Mouse (Mus musculus) CH12.LX (cell line): ENCODE measurements around the gene Myom3. TPM values are rescaled to one million over a fixed set of nuclear protein-coding genes. Genes with fewer than 3 reads are reported as not detected.

Source experiments
- DNase-seq: peaks from one replicate; pipeline ENCODE4 v3.0.0-alpha.2; 2013; ENCODE audit errors: extremely low read depth
- H3K27ac ChIP-seq: 2 replicates; pipeline ENCODE4 v1.5.1; 2012; ENCODE audit warnings: low read depth, mild to moderate bottlenecking, control low read depth, moderate library complexity; ENCODE audit not compliant: insufficient read depth
- H3K27me3 ChIP-seq: replicated peaks from 2 replicates; pipeline ENCODE3; 2012; ENCODE audit warnings: inconsistent platforms
- H3K36me3 ChIP-seq, 2 experiments: replicated peaks in 1 of 2; 2 replicates each; pipeline versions ENCODE3 to v1.6.1; 2012; ENCODE audit warnings: inconsistent platforms in 1 of 2, low read length in 1 of 2, mild to moderate bottlenecking in 1 of 2, mixed read lengths in 1 of 2, moderate library complexity in 1 of 2; ENCODE audit not compliant: control insufficient read depth in 1 of 2, insufficient read depth in 1 of 2
- H3K4me1 ChIP-seq, 2 experiments: 2 replicates each; pipeline ENCODE4 v1.6.1; 2012; ENCODE audit warnings: inconsistent platforms in 1 of 2, moderate library complexity in 1 of 2; ENCODE audit not compliant: insufficient read depth in 2 of 2, control insufficient read depth in 1 of 2
- H3K4me2 ChIP-seq: 2 replicates; pipeline ENCODE4 v1.6.1; 2012; ENCODE audit warnings: low read depth, mild to moderate bottlenecking, control low read depth; ENCODE audit not compliant: poor library complexity, insufficient read depth, severe bottlenecking
- H3K4me3 ChIP-seq, 3 experiments: fragments of 150-350 bp in 1 of 3; sonication (generic) in 1 of 3; replicated peaks in 1 of 3; 2 replicates each; pipeline versions ENCODE3 to v1.5.1; 2011 to 2012; ENCODE audit warnings: low read depth in 2 of 3, low read length in 2 of 3, mild to moderate bottlenecking in 2 of 3, moderate library complexity in 2 of 3, control low read depth in 1 of 3, improper control_type of control experiment in 1 of 3, inconsistent platforms in 1 of 3, mixed read lengths in 1 of 3; ENCODE audit not compliant: poor library complexity in 1 of 3
- H3K79me2 ChIP-seq: replicated peaks from 2 replicates; pipeline ENCODE4 v1.6.1; 2012; ENCODE audit warnings: mild to moderate bottlenecking, moderate library complexity; ENCODE audit not compliant: control insufficient read depth, poor library complexity, insufficient read depth, severe bottlenecking; ENCODE audit errors: extremely low read depth
- H3K9ac ChIP-seq: 2 replicates; pipeline ENCODE4 v1.6.1; 2012; ENCODE audit warnings: low read depth, mild to moderate bottlenecking, control low read depth, moderate library complexity; ENCODE audit not compliant: insufficient read depth
- H3K9me3 ChIP-seq: replicated peaks from 2 replicates; pipeline ENCODE3; 2012; ENCODE audit warnings: low read length, inconsistent platforms, mixed read lengths
- CHD1 ChIP-seq: IDR thresholded peaks from 2 replicates; pipeline ENCODE4 v1.6.1; 2012; ENCODE audit warnings: low read depth, low read length, improper control_type of control experiment, inconsistent platforms
- CTCF ChIP-seq, 2 experiments: IDR thresholded peaks in 1 of 2; conservative IDR thresholded peaks in 1 of 2; 2 replicates each; pipeline ENCODE4 v1.5.1; 2011 to 2012; ENCODE audit warnings: low read depth in 2 of 2, low read length in 2 of 2, improper control_type of control experiment in 1 of 2, inconsistent platforms in 1 of 2, mild to moderate bottlenecking in 1 of 2, moderate library complexity in 1 of 2
- JUN ChIP-seq: IDR thresholded peaks from 2 replicates; pipeline ENCODE4 v1.6.1; 2011; ENCODE audit warnings: low read depth, mild to moderate bottlenecking, low read length, improper control_type of control experiment, moderate library complexity; ENCODE audit not compliant: insufficient read depth
- MAX ChIP-seq: IDR thresholded peaks from 2 replicates; pipeline ENCODE4 v1.6.1; 2011; ENCODE audit warnings: low read length, improper control_type of control experiment
- MEF2A ChIP-seq: IDR thresholded peaks from 2 replicates; pipeline ENCODE4 v1.6.1; 2014; ENCODE audit warnings: low read depth, mild to moderate bottlenecking, inconsistent platforms, low read length, improper control_type of control experiment, borderline replicate concordance
- NELFE ChIP-seq: IDR thresholded peaks from 2 replicates; pipeline ENCODE4 v1.6.1; 2011; ENCODE audit warnings: low read depth, low read length, improper control_type of control experiment
- NRF1 ChIP-seq: IDR thresholded peaks from 2 replicates; pipeline ENCODE4 v1.6.1; 2014; ENCODE audit warnings: low read depth, mild to moderate bottlenecking, inconsistent platforms, low read length, improper control_type of control experiment, moderate library complexity
- RAD21 ChIP-seq: IDR thresholded peaks from 2 replicates; pipeline ENCODE4 v1.6.1; 2011; ENCODE audit warnings: low read depth, mild to moderate bottlenecking, low read length, improper control_type of control experiment, moderate library complexity
- SIN3A ChIP-seq: IDR thresholded peaks from 2 replicates; pipeline ENCODE4 v1.6.1; 2012; ENCODE audit warnings: low read length, improper control_type of control experiment, inconsistent platforms
- TBP ChIP-seq: conservative IDR thresholded peaks from 2 replicates; pipeline ENCODE4 v1.6.1; 2011; ENCODE audit warnings: low read depth, low read length, improper control_type of control experiment
- dilution Hi-C: fragments of 300-500 bp; cut with MboI; formaldehyde crosslinking; loops from 2 replicates; pipeline ENCODE4 v1.14.3; 2020; ENCODE audit warnings: low sequenced_read_pairs; ENCODE audit not compliant: extremely low pct_unique_long_range_greater_than_20kb, extremely low pct_ligation_motif_present
- in situ Hi-C: fragments of 300-500 bp; cut with MboI; formaldehyde crosslinking; loops from 3 replicates; pipeline ENCODE4 v1.14.3; 2019; ENCODE audit warnings: low sequenced_read_pairs, low pct_ligation_motif_present, low pct_unique_long_range_greater_than_20kb, mixed read lengths
- polyA plus RNA-seq: library from polyadenylated mRNA; unstranded; fragments of >175 nt; gene quantifications from 2 replicates; pipeline ENCODE4 v1.2.1, GENCODE M21; 2012; ENCODE audit warnings: low read depth; ENCODE audit not compliant: insufficient read length
- total RNA-seq, 2 experiments: library from RNA; depleted of rRNA; stranded (reverse); fragments of 300-350 nt in 1 of 2; fragments of >200 nt in 1 of 2; gene quantifications; 2 replicates each; pipeline ENCODE4 v1.2.3; 2012 to 2014

Gene Myom3
- total and polyA plus RNA-seq, 3 experiments: 0.04 TPM; not detected in 2

- Histone ChIP-seq H3K36me3 (no peaks in the 10 kb centered on the region), H3K4me1 (no peaks in the 10 kb centered on the region), H3K27me3 (peaks cover 29% of the 10 kb centered on the region), H3K9me3 (peaks cover 8% of the 10 kb centered on the region), H3K79me2 (no peaks in the 10 kb centered on the region), H3K4me2 (no peak overlapping the region), H3K4me3 (no peak overlapping the region), H3K9ac (no peak overlapping the region), H3K27ac (no peak overlapping the region)
- in situ Hi-C loops: no loop called here
- no peak for DNase-seq
- dilution Hi-C loops: no loop called here
- TF ChIP-seq TBP (no peak), RAD21 (no peak), CHD1 (no peak), NELFE (no peak)
Observed at GRCm38 (mm10) chr4:135752779-135753164, 6.7 kb upstream of the Myom3 start.

GRCm38 (mm10) chr4:135758331-135758730 is 1.2 kb upstream of the Myom3 start:
- Histone ChIP-seq H3K36me3 (no peaks in the 10 kb centered on the region), H3K27me3 (peaks cover 49% of the 10 kb centered on the region), H3K27ac (no peak overlapping the region), H3K4me1 (peaks cover 6 to 7% of the 10 kb centered on the region in 2 experiments), H3K9ac (no peak overlapping the region), H3K9me3 (peaks cover 8% of the 10 kb centered on the region), H3K4me2 (no peak overlapping the region), H3K79me2 (no peaks in the 10 kb centered on the region), H3K4me3 (no peak overlapping the region)
- in situ Hi-C loops: no loop called here
- TF ChIP-seq CTCF (conservative IDR thresholded peaks at IDR 0.05 in 1 of 2, IDR thresholded peaks at IDR 0.05 in 1 of 2; ENCODE audit: low read depth in 2 of 2, low read length in 2 of 2) (peak in 1 of 2 experiments; percentile 14; a peak in 2 of 4 replicates), CHD1 (no peak)
- no peak for DNase-seq
- dilution Hi-C loops: no loop called here

GRCm38 (mm10) chr4:135758825-135759224 is 690 bp upstream of the Myom3 start:
- no peak for TF ChIP-seq RAD21
- in situ Hi-C loops: no loop called here
- peaks cover 50% of the 10 kb centered on the region for H3K27me3 ChIP-seq

DNA sequence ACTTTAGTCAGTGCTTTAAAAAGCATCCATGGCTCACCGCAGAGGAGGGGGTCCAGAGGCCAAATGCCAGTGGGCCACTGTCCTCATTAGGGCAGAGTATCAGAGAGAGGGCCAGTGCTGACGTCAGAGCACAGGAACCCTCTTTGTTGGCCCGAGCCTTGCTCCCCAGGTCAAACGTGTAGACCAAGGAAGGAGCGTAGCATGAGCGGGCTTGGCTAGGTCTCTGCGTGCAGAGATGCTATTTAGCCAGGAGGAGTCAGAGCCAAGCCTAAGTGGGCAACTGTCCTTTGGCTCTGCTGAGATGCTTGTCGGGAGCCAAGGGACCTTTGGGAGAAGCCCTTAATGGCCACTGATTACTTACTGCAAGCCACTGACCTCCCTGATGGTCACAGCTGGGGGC is 1.5 kb downstream of the Myom3 start:
- no peaks in the 10 kb centered on the region for H3K36me3 ChIP-seq
- no peaks in the 10 kb centered on the region for H3K79me2 ChIP-seq
- H3K4me1 ChIP-seq: peaks cover 6 to 7% of the 10 kb centered on the region in 2 experiments
- peaks cover 57% of the 10 kb centered on the region for H3K27me3 ChIP-seq
- H3K9me3 ChIP-seq: no peaks in the 10 kb centered on the region
- no peak for DNase-seq
- in situ Hi-C loops (no loop called here), dilution Hi-C loops (no loop called here)
- H3K4me3 ChIP-seq: no peak overlapping the region
- H3K4me2 ChIP-seq: no peak overlapping the region
- no peak overlapping the region for H3K9ac ChIP-seq
- TF ChIP-seq CHD1: no peak
- TF ChIP-seq JUN: no peak
- no peak for TF ChIP-seq NRF1
- TF ChIP-seq MAX: no peak
- TF ChIP-seq MEF2A: no peak
- TF ChIP-seq SIN3A: no peak
- H3K27ac ChIP-seq: no peak overlapping the region

More at GRCm38 (mm10) chr4:135758825-135759224, 690 bp upstream of the Myom3 start:
- Histone ChIP-seq H3K9me3 (peaks cover 8% of the 10 kb centered on the region), H3K36me3 (no peaks in the 10 kb centered on the region), H3K79me2 (no peaks in the 10 kb centered on the region), H3K4me1 (peaks cover 6 to 7% of the 10 kb centered on the region in 2 experiments), H3K9ac (no peak overlapping the region), H3K4me2 (no peak overlapping the region), H3K27ac (no peak overlapping the region), H3K4me3 (no peak overlapping the region)
- dilution Hi-C loops: no loop called here
- DNase-seq: no peak
